Mouse (Mus musculus) brain, embryonic 18.5 days (tissue): ENCODE data around the gene Shbg.

ENCODE experiments used
- DNase-seq: peaks from one replicate; pipeline ENCODE4 v3.0.0-alpha.2; 2012; ENCODE audit warnings: low read depth, low spot score

Shbg gene

GRCm38 (mm10) chr11:69565131-69565530, 52.6 kb downstream of the Shbg start:
- DNase-seq = no peak
